Mouse (Mus musculus) kidney, adult 2 months (tissue): ENCODE data around the gene Gtf3a. TPM values are rescaled to one million over a fixed set of nuclear protein-coding genes. Genes with fewer than 3 reads are reported as not detected.

ENCODE experiments used
- DNase-seq: peaks from one replicate; pipeline ENCODE4 v3.0.0; 2021
- H3K27ac ChIP-seq: fragments of 200-500 bp; 2 replicates; pipeline ENCODE4 v1.5.1; 2012; ENCODE audit warnings: low read depth, low read length, control low read depth, inconsistent platforms; ENCODE audit not compliant: insufficient read depth
- H3K27me3 ChIP-seq: fragments of 200-500 bp; replicated peaks from 2 replicates; pipeline ENCODE4 v1.6.1; 2012; ENCODE audit warnings: mild to moderate bottlenecking, moderate library complexity, low read length, inconsistent platforms; ENCODE audit not compliant: control insufficient read depth, insufficient read depth
- H3K36me3 ChIP-seq: fragments of 200-500 bp; 2 replicates; pipeline ENCODE4 v1.6.1; 2012; ENCODE audit warnings: mild to moderate bottlenecking, moderate library complexity, low read length, inconsistent platforms; ENCODE audit not compliant: control insufficient read depth, insufficient read depth
- H3K4me1 ChIP-seq: fragments of 200-500 bp; 2 replicates; pipeline ENCODE4 v1.6.1; 2011; ENCODE audit warnings: low read length; ENCODE audit not compliant: control insufficient read depth, insufficient read depth
- H3K4me3 ChIP-seq: fragments of 200-500 bp; 2 replicates; pipeline ENCODE4 v1.5.1; 2011; ENCODE audit warnings: mild to moderate bottlenecking, low read depth, low read length, control low read depth; ENCODE audit not compliant: insufficient read depth
- CTCF ChIP-seq: fragments of 200-500 bp; conservative IDR thresholded peaks from 2 replicates; pipeline ENCODE4 v1.5.1; 2011; ENCODE audit warnings: low read depth, mild to moderate bottlenecking, control low read depth, low read length, moderate library complexity, mixed read lengths; ENCODE audit not compliant: insufficient read depth, insufficient read length
- POLR2A ChIP-seq: fragments of 200-500 bp; IDR thresholded peaks from one replicate; pipeline ENCODE4 v1.6.1; 2011; ENCODE audit warnings: low read depth, low read length, control low read depth
- WGBS: fragments of 180-500 bp; shearing (Covaris S2); methylation state at CpG from one replicate; pipeline ENCODE4 v1.1.7; 2018; 5-methylcytosine and 5-hydroxymethylcytosine counted together
- polyA plus RNA-seq: library from polyadenylated mRNA; depleted of rRNA; stranded (reverse); fragments of >200 nt; gene quantifications from 2 replicates; pipeline ENCODE4 v1.2.3, GENCODE M21; 2012; rRNA removed

Gene Gtf3a
- polyA plus RNA-seq, 1 experiment, result 52.3 TPM

GRCm38 (mm10) chr5:147001312-147001711, 52.9 kb downstream of the Gtf3a start:
- Histone ChIP-seq H3K4me3 (no peak overlapping the region), H3K4me1 (no peaks in the 10 kb centered on the region), H3K27ac (no peak overlapping the region), H3K27me3 (no peaks in the 10 kb centered on the region), H3K36me3 (no peaks in the 10 kb centered on the region)
- 92% methylated on average over 4 of the region's 4 CpGs for WGBS
- TF ChIP-seq POLR2A (no peak), CTCF (no peak)
- DNase-seq, result no peak

- 80% methylated on average over 1 of the region's 1 CpGs for WGBS
Observed at GRCm38 (mm10) chr5:147003303-147003702, 54.8 kb downstream of the Gtf3a start.

More at GRCm38 (mm10) chr5:147003303-147003702, 54.8 kb downstream of the Gtf3a start:
- H3K4me1 ChIP-seq, result no peaks in the 10 kb centered on the region
- H3K36me3 ChIP-seq, result no peaks in the 10 kb centered on the region
- H3K27me3 ChIP-seq, result no peaks in the 10 kb centered on the region
- H3K27ac ChIP-seq, result no peak overlapping the region
- TF ChIP-seq CTCF (peak; percentile 20; the same call in 1 of the 2 replicates), POLR2A (no peak)
- no peak for DNase-seq
- no peak overlapping the region for H3K4me3 ChIP-seq

Other genes starting within 250 kb of the Gtf3a start
- gene Usp12, start 153.7 kb upstream of the Gtf3a start, polyA plus RNA-seq, result 15.8 and 18.9 TPM in 2 replicates
- gene Rpl21, start 115.8 kb upstream of the Gtf3a start, polyA plus RNA-seq, result 54.5 and 98.3 TPM in 2 replicates
- 17.4 and 20.2 TPM in 2 replicates for gene Rasl11a, start 103.6 kb upstream of the Gtf3a start, polyA plus RNA-seq
- 23.2 and 27.7 TPM in 2 replicates for gene Mtif3, start 15.1 kb downstream of the Gtf3a start, polyA plus RNA-seq
- 24.1 TPM in 2 replicates for gene Lnx2, start 127.9 kb downstream of the Gtf3a start, polyA plus RNA-seq
- gene Polr1d, start 128.4 kb downstream of the Gtf3a start, polyA plus RNA-seq, result 44.8 and 55.9 TPM in 2 replicates
- gene Gsx1, start 240.0 kb downstream of the Gtf3a start, polyA plus RNA-seq, result not detected in 2 replicates